Mouse (Mus musculus): ENCODE data around the gene Nprl3.

- TF ChIP-seq CTCF (IDR thresholded peaks at IDR 0.05; ENCODE audit: low read depth) = no peak
- TF ChIP-seq EP300 (IDR thresholded peaks at IDR 0.05; ENCODE audit: low read depth) = no peak
Observed at GRCm38 (mm10) chr11:32244064-32244463, 23.4 kb downstream of the Nprl3 start.
